Mouse (Mus musculus): ENCODE measurements around the gene Churc1.
A peak's percentile ranks its signal among the peaks of the same experiment; 100 is the strongest.
"Not testable (repeated sequence)": the region's sequence is repeated elsewhere in the genome, so short reads cannot be mapped to it uniquely, and the experiment has no call there.

Churc1 gene

DNA sequence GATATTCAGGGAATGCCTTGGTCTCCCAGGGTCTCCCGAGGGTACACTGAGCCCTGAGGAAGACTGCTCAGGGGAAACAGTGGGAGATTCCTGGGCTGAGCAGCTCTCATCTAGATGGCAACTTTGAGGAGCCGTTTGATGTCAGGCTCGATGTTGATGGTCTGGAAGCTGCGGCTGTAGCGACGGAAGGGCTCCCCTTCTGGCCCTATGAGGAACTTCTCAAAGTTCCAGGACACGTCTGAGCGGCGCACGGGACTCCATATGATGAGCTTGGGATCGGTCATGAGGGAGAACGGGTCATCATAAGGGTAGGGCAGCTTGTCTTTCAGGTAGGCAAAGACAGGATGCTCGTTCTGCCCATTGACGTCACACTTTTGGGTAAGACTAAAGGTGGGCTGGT is 27.2 kb downstream of the Churc1 start:
- not testable (repeated sequence) for DNase-seq (ENCODE audit: low spot score in 2 of 2)

DNA sequence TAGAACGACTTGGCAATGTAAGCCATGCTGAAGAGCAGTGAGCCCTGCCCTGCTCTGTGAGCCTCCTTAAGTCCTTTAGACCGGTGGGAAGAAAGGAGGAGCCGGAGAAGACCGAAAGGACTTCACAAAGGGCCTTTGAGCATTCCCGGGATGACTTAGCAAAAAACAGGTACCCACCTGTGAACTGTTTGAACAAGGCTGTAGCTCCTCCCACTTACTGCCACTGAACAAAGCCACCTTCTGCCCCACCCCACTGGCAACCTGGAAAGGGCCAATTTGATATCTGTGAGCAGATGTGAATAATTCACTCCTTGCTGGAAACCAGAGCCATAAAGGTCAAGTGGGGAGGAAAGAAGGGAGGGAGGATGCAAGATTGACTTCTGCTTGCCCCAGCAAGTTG is 30.0 kb downstream of the Churc1 start, which contains the start of gene Gpx2:
TSS of gene Gpx2 (minus strand) at position 205 of the 400 bp plus-strand sequence.
- DNase-seq (ENCODE audit: low spot score in 2 of 2), result no peak

DNA sequence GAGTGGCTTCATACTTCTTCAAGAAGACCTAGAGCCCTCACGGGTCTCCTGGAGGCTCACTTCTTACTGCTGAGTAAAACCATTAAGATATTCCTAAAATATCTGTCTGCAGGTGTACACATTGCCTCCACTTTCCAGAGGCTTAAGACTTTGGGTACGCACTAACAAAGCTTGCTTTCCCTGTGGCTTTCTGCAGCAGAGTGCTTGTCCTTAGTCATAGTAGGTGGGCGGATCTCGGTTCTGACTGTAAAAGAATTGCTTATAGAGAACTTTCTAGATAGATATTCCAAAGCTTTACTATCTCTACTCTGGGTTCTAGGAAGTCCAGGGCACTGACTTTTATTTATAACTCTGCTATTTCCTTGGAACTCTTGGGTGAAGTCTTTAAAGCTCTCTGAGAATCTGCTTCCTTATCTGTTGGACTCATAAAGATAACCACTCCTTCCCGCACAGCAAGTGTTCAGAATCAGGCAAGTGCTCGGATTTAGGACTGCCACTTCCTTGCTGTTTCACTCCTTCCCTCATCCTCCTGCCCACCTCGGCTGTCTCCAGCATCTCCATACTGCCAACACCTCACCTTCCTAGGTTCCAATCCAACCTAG is 31.7 kb downstream of the Churc1 start:
- no peak for DNase-seq (ENCODE audit: low spot score in 2 of 2)

DNA sequence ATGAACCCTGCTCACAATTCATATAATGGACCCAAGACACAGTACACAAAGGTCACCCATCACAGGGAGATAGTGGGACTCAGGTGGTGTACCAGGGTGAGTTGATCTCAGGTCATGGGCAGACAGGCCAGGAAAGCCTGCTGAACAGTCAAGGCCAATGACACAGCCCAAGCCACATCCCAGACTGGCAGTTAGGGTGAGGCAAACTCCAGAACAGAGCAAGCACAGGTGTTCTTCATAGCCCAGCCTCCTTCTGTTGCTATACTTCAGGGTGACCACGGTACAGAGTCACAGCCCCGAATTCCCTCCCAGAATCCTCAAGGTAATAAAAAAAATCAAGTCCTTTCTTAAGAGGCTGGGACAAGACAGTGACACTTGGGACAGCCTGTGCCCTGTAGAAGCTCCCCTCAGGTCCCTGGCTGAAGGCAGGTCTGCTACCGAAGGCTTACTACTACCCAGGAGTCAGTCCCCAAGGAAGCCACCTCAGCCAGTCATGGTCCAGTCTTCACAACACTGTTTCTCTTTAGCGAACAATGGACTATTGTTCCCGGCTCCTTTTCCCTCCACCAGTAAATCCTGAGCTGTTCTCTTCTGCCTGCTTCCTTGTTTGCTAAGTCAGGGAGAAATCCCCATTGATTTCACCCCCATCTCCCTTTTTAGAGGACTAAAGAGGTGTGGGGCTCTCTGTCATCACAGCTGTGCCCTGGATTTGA is 32.8 kb downstream of the Churc1 start:
- no peak for DNase-seq (ENCODE audit: low spot score in 2 of 2)

DNA sequence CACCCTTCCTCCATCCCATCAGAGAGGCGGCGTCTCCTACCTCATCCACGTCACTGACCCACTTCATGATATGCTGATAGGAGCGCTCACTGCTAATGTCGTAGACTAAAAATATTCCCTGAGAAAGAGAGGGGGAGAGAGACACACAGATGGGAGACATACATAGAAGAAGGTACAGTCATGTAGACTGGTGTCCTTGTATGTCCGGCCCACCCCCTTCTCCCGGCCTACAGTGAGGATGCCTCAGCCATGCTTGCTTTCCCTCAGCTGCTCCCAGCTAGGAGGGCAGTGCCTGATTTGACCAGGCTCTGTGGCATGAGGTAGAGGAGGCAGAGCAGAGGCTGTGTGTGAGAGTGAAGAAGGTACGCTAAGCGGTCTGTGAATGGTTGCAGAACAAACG is 37.7 kb downstream of the Churc1 start:
- peak in 1 of 2 experiments; percentile 69 for DNase-seq (ENCODE audit: low spot score in 2 of 2)

DNA sequence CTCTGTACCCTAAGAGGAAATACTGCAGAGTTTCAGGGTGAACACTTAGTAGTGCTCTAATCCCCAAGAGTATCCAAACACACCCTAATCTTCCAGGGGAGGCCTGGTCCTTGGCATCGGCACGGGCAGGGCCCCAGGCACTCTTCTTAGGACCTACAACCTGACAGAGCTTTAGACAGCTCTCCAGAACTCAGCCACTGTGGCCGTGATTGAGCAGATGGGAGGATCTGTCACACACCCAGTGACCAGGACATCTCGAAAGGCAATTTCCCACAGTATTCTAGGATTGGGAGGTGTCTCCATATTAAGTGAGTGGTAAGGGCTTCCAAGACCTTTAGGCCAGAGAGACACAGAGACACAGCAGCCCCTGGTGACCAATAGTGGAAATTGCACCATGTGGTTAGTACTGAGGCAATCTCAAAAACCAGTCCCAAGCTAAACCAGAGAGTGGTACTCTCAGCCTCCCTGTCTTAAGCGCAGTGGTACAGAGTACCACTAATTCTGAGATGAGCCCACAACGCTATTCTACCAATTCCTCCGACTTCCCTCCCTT is 38.4 kb downstream of the Churc1 start:
- no peak for DNase-seq (ENCODE audit: low spot score in 2 of 2)

DNA sequence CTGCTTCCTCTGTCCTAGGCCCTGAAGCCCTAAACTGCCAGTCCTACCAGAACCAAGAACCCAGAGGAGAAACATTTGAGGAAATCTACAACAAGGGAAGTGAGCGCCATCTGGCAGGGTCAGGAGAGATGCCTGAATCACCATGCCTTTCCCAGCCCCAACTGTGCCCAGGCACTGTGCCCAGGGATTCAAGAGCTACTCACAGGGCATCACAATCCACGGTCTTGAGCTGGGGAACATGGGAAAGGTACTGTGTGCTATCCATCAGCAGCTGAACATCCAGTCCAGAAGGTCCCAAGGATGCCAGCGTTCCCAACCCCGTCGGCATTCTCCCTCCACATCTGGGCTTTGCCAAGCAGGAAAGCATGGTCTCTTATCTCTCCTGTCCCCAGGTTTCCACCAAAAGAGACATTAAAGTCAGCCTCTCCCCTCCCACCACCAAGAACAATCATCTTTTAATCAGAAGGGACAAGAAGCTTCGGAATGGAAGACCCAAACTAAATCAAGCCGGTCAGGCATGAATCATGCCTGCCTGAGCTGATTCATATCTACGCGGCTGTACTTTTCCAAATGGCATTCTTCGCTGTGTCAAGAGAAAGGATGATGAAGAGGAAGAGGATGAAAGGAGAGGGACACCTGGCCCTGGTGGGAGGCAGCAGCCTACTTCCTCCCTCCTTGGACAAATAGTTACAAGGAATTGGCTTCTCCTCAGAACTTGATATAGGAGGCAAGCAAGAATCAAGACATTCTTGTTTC is 39.9 kb downstream of the Churc1 start:
- DNase-seq (ENCODE audit: low spot score in 2 of 2), result no peak

DNA sequence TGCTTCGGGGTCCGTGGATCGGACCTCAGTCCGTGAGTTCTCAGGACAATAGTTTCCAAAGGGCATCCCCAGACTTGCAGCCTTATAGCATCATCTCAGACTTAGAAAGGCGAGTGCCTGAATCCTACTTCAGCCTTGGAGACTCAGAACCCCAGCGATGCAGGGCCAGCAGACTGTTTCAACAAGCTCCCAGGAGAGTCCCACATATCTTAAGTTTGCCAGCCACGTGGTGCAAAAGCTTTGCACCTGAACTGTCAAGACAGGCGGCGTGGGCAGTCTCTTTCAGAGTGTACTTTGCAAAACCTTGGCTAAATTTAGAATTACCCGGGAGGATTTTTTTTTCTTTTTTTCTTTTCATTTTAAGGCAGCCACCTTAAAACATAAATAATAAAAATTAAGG is 42.5 kb downstream of the Churc1 start:
- DNase-seq (ENCODE audit: low spot score in 2 of 2), result peak; percentile 71 to 78

DNA sequence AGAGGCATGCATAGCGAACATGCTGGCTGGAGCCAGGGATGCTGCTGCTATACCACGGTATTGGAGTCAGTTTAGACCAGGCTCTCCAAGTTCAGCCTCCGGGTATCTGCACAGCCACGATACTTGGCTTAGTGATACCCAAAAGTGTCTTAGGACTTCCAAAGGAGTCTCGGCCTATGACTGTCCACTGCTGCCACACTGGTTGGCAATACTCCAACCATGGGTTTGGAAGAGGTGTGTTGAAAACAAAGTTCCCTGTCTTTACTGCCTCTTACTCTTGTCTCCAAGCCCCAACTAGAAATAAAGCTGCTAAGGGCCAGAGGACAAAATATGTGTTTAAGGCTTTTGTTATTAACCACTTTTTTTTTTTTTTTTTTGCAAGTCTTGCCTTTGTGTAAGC is 45.2 kb downstream of the Churc1 start:
- DNase-seq (ENCODE audit: low spot score in 2 of 2), result no peak

DNA sequence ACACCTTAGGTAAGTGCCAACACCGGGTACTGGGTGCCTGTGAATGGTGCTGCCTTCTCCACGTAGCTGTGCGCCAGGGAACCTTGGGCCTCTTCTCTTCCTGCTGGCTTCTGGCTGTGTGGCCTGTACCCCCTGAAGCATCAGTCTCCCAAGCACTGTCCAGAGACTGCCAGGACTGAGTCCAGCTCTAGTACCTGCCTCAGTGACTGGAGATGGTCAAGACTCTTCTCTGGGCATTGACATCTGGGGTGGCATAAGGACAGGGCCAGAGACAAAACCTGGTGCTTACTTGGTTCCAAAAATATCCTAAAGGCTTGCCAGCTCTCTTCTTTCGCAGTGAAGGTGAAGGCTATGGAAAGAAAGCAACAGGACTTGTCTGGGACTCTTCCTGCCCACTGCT is 45.7 kb downstream of the Churc1 start:
- no peak for DNase-seq (ENCODE audit: low spot score in 2 of 2)

DNA sequence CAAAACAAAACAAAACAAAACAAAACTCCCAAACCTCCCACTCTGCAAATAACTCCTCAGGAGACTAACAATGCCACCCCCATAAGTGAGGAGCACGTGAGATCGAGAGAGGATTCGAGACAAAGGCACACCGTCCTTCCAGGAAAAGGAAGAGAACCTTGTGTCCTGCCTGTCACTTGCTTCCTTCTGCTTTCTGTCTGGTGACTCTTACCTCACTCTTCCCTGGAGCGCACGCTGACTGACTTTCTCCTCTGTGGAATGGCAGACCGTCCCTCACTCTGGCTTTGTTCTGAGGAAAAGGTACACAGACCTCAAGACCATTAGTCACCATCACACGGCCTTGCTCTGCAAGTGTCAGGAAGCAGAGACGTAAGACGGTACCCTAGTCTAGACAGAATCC is 48.2 kb downstream of the Churc1 start:
- no peak for DNase-seq (ENCODE audit: low spot score in 2 of 2)

DNA sequence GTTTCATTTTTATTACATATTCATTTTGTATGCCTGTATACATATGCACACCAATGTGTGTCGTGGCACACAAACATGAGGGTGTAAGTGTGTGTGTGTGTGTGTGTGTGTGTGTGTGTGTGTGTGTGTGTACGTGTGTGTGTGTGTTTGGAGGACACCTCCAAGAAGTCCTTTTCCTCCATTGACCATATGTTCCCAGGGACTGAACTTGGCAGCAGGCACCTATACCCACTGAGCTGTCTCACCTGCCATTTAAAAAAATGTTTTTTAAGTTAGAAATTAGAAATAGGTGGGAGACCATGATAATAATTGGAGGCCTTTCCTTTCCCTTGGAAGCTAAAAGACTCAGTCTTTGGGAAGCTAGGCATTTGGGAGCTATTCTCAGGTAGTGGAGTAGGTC is 48.8 kb downstream of the Churc1 start:
- no peak for DNase-seq (ENCODE audit: low spot score in 2 of 2)

DNA sequence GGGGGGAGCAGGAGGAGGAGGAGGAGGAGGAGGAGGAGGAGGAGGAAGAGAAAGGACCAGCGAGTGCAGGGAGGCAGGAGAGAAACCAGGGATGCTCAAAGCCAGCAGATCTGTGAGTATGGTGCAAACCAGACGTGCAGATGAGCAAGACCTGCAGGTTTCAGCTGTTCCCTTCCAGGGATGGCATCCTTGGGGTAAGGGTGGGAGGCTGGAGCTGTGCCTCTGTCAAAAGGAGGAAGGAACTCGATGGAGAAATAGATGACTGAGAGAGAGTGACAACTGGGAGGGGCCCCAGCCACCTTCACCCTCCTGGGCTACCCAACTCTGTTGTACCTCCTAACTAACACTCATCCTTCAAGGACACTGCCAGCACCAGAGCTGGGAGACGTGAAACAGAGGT is 51.4 kb downstream of the Churc1 start:
- DNase-seq (ENCODE audit: low spot score in 2 of 2), result no peak

DNA sequence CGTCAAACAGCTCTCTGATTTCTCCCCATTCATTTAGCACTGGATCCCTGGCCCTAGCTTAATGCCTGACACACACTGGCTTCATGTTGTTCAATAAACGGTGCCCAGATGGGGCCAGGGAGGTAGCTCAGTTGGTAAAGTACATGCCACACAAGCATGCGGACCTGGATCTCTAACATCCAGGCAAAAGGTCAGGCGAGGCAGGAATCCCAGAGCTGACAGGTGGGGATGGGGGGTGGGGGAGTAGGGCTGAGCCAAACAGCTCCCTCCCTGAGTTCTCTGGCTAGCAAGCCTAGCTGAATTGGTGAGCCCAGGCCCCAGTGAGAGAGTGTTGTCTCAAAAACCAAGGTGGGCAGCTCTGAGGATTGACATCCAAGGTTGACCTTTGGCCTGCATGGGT is 51.8 kb downstream of the Churc1 start:
- no peak for DNase-seq (ENCODE audit: low spot score in 2 of 2)

DNA sequence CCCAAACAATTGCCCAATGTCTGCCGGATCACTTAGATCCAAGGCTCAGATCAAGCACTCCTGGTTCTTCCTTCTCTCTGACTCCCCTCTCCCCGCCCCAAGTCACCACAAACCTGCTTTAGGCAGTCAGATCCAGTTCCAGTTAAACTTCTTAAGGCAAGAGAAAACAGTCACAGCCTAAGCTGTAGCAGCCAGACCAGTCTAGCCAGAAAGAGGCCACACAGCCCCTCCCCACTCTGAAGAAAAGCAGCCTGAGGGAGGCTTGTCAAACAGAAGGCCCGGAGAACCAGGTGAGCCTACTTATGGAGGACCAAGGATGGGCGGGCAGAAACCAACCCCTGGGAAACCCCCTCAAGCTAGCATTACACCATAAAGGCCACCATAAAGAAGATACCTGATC is 52.8 kb downstream of the Churc1 start:
- DNase-seq (ENCODE audit: low spot score in 2 of 2), result no peak

DNA sequence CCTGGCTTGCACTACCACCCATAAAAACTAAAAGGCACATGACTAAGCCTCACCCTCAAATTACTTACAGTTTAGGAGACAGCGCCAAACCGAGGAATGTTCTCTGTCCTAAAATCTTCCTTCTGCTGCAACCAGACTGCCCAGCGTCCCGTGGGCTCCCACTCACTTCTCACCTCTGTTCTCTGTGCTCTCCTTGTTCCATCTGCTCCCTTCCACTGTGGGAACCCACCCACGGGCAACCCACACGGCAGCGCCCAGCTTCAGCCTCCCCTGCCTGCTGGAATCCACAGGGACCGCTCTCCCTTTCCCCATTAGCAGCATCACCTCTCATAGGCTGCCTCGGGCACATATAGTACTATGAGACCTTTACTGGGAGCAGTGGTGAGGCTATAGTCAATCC is 53.6 kb downstream of the Churc1 start:
- peak; percentile 80 to 88 for DNase-seq (ENCODE audit: low spot score in 2 of 2)

DNA sequence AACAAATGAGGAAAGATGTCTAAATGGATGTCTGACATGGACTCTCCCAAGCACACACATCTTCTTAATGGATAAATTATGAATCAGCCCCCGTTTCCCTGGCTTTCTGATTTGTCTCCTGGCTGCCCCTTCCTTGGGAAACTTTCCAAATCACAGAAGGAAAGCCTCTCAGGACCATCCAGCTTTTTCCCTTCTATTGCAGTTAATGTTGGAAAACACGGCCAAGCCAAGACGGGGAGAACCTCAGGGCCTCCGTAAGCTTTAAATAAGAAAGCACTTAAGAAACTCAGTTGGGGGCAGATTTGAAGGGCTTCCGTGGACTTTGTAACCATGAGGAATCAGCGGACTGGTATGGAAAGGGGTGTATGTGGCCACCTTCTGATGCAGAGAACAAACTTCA is 54.5 kb downstream of the Churc1 start:
- DNase-seq (ENCODE audit: low spot score in 2 of 2), result no peak

DNA sequence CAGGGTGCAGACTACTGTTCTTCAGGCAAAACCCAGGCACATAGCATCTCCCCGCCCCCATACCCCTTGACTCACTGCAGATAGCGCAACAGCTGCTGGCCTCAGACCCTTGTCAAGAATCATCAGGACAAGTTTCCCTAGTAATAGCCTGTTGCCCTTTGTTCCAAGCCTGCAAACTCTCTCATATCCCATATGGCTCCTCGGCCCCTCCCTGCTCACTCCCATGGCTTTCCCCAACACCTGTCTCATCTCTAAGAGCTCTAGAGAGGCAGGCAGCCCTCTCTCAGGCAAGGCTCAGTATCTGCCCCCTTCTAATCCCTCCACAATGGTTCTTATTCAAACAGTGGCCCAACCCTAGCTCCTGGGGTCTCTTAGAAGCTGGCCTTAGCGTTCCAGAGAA is 55.3 kb downstream of the Churc1 start:
- DNase-seq (ENCODE audit: low spot score in 2 of 2), result no peak

DNA sequence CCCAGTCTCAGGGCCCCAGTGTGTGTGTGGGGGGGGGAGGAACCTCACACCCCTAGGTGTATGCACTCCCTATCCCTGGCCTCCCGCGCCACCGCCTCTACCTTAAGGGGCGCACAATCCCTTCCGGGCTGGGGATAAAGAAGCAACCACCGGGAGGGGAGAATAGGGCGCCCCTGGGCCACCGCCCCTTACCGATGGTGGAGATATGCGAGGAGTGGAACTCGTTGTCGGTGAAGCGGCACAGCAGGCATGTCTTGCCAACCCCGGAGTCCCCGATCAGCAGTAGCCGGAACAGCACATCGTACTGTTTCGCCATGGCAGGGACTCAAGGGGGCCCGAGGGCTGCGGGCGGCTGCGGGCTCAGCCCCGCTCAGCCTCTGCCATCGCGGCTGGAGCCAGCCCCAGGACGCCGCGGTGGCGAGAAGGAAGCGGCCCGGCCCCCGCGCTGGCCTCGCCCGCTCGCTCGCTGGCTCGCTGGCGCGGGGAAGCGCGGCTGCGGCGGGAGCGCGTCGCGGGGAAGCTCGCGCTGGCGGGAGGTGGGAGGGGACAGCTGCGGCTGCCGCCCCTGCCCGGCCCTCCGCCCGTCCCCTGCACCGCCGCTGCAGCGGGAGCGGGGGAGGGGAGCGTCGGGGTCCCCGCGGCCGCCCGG is 56.8 kb downstream of the Churc1 start:
- DNase-seq (ENCODE audit: low spot score in 2 of 2), result no peak

DNA sequence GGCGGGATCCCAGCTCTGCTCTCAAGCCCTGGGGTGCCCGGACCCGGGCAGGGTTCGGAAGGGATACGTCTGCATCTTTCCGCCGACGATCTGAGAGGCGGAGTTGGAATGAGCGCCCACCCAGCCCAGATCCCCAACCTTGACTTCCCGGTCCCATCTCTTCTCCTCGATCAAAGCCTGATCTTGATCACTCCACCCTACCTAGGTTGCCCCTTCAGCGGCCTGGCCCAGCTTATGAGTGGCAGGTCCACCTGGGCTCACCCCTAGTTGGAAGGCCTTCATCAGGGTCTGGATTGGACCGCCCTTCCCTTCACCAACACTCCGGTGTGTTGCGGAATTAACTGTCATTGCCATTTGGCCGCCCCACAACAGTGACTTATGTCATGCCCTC is 57.3 kb downstream of the Churc1 start, which contains the start of gene Rab15:
TSS of gene Rab15 (minus strand) at position 258 of the 391 bp plus-strand sequence.
- no peak for DNase-seq (ENCODE audit: low spot score in 2 of 2)

DNA sequence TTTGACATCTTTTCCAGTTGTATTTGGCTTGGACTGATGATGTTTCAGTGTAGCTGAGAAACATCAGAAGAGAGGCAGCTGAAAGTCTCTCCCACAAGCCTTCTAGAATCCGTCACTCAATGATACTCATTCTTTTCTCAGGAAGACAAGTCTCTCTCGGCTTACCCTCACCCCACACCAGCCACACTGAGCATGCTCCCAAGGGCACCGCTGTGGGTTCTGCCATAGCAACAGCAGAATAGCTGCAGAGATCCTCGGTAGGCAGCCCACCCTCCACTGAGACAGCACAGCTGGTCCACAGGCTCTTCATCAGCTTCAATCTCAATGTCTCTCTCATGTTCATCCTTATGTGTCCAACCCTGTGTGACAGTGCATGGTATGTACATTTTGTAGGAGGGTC is 59.9 kb downstream of the Churc1 start:
- DNase-seq (ENCODE audit: low spot score in 2 of 2), result no peak

DNA sequence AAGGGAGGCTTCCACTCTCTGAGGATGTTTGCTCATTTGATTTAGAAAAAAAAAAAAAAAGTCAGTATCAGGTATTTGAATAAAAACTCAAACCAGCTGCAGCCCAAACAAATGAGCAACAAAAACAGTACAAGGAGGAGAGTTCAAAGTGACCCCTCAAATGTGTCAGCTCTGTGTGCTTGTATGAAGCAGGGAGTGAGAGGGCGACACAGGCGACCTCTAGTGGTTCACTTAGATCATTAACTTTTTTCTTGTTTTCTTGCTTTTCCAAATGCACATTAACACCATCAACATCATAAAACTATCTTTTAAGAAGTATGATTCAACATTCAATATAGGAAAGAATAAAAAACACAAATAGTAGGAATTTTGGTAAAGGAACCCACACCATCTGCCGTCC is 67.4 kb downstream of the Churc1 start:
- no peak for DNase-seq (ENCODE audit: low spot score in 2 of 2)
